Mouse (Mus musculus): ENCODE results near the gene Rab3gap2.

Rab3gap2 gene

DNA sequence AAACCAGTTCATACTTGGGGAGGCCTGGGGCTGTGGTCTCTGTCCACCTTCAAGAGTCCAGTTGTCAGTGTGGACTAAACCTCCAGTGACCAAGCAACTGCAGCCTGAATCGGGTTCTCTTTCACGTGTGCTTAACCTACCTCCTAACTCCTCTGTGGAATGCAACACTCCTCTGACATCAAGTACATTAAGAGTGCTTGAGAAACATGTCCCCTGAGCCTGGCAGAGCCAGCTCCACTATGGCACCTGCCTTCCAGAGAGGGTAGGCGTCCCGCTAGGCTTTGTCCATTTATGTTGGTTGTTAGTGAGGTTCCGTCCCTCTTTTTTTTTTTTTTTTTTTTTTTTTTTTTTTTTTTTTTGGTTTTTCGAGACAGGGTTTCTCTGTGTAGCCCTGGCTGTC is 23.0 kb downstream of the Rab3gap2 start:
- DNase-seq (ENCODE audit: low spot score in 2 of 2) = no peak

DNA sequence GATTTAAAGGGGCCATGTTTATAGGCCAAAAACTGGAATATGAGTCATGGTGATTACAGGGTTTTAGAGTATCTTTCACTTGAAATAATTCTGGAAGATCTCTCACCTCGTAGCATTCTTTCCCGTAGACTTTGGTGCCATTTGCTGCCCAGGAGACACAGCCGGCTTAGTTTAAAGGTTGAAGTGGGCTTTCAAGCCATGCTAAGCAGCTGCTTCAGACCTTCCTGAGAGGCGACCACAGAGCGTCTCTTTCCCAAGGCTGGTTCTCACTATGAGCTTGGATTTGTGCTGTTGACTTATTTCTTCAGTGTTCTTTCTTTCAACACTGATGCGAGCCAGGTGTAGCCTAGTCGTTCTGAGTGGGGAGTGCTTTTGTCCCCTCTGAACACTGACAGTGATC is 23.8 kb downstream of the Rab3gap2 start:
- no peak for DNase-seq (ENCODE audit: low spot score in 2 of 2)

DNA sequence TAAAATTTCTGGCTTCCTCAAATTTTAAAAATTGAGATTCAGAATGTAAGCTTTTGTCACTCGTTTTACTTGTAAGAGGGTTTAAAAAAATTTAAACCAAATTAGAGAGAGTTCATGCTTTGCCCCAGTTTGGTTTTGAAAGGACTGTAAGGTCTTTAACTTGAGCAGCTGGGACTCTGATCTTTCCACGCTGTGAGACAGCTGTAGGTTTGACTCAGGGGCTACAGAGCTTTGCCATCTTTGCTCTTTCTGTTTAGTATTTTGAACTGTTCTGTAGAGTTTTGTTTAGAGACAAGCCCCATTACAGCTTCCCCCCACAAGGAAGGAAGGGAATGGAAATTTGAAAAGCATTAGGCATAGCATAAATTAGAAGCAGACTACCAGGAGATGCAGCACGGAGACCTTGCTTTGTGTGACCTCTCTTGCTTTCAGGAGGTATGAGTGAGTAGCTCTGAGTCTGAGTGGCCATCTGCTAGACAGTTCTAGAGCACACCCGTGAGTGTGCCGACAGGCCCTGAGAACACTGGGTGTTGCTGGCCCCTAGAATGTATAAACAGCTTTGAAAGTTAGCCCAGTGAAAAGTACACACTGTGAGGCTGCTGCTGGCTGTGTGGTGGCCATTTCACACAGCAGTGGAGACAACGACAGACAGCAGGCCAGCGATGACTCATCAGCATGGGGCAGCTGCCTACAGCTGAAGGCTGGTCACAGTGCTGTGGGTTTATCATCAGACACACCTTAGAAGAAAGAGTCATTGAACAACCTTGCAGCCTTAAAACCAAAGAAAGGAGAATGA is 25.7 kb downstream of the Rab3gap2 start:
- peak in 1 of 2 experiments; percentile 52 for DNase-seq (ENCODE audit: low spot score in 2 of 2)

DNA sequence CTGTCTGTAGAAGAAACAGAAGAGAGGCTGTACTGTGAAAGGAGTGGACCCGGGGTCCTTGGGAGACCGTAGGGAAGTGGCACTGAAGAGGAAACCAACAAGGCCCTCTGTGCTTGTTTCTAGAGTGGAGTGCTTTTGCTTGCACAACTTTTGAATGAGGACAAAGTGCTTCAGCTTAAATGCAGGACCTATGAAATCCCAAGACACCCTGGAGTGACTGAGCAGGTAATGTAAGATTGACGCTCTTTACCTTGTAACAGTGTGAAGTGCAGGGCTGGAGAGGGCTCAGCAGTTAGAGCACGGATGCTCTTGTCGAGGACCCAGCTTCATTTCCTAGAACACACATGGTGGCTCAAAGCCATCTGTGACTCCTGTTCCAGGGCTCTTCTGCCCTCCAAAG is 31.9 kb downstream of the Rab3gap2 start:
- no peak for DNase-seq (ENCODE audit: low spot score in 2 of 2)

DNA sequence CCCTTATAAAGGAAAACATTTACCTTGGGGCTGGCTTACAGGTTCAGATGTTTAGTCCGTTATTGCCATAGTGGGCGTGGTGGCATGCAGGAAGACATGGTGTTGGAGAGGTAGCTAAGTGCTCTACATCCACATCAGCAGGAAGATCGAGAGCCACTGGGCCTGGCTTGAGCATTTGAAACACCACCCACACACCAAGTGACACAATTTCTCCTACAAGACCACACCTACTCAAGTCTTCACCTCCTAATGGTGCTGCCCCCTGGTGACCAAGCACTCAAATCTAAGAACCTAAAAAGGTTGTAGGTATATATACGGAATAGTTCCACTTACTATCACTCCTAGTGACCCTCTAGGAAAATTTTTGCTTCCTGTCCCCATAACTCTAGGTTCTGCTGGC is 32.6 kb downstream of the Rab3gap2 start:
- DNase-seq (ENCODE audit: low spot score in 2 of 2) = no peak

DNA sequence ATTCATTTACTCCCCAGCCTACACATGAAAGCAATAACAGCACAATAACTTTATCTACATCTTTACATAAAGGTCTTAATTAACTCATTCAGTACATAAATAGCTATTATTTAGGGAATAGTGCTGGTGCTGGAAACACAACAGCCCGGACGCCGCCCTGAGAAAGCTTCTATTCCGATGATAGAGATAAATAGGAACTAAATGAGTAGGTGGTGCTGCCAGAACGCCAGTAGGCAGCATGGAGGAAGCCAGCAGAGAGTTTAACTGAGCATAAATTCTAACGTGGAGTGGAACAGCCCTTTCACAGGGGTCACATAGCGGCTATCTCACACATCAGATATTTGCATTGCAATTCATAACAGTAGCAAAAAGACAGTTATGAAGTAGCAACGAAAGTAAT is 39.1 kb downstream of the Rab3gap2 start:
- DNase-seq (ENCODE audit: low spot score in 2 of 2) = no peak

DNA sequence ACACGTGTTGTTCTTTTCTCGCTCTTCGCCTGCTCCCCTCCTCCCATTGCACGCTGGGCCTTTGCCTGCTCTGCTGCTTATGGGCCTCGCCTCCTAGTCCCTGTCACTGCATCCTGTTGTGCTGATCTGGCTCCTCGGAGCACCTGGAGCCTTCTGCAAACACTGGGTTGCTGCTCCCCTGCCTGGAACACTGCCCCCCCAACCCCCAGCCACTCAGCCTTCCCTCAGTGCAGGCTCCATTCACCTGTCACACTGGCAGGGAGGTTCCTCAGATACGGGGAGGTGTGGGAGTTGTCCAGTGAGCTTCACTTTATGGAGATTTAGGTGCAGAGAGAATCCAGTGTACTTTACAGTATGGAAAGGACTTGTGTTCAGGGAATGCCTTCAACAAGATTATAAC is 41.5 kb downstream of the Rab3gap2 start:
- no peak for DNase-seq (ENCODE audit: low spot score in 2 of 2)

DNA sequence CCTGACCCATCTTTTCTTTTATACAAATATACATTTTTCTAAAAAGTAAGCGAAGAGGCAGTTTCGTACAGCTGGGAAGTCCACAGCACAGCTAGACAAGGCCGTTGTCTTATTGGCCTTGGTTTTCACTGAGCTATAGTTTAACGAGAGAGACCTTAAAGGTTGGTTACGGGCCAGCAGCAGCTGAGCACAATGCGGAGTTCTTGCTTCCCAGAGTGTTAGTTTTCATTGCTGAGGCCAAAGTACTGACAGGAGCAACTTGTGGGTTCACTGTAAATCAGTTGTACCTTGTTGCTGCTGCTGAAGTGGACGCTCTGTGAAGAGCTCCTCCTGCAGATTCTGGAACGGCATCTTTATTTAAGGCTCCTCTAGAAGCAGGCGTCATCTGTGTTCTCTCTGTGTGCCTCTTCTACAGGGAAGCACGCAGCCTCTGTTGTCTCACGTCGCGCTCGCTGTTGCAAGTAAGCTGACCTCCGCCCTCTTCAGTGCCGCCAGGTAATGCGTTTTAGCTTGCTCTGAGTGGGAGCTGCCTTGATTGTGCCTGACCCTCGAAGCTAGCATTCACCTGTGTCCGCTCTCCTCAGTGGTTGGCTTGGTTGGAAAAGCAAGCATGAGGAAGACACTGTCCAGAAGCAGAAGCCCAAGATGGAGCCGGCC is 43.6 kb downstream of the Rab3gap2 start:
- DNase-seq (ENCODE audit: low spot score in 2 of 2) = no peak

DNA sequence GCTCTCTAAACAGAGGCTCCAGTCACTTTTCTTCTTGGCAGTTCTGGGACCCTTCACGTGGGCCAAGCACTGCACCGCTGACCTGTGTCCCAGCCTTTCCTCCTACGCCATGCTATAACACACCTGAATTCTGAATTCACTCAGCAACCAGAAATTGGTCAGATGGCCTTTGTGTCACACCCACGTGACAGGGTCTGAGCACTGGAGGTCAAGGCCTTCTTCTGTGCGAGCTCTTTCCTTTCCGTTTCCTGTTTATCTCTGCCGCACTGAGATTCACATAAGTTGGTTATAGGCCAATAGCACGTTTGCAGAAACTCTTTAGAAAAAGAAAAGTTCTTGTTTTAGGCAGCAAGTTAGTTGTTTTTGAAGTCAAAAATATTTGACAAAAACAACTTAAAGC is 44.8 kb downstream of the Rab3gap2 start:
- DNase-seq (ENCODE audit: low spot score in 2 of 2) = no peak

DNA sequence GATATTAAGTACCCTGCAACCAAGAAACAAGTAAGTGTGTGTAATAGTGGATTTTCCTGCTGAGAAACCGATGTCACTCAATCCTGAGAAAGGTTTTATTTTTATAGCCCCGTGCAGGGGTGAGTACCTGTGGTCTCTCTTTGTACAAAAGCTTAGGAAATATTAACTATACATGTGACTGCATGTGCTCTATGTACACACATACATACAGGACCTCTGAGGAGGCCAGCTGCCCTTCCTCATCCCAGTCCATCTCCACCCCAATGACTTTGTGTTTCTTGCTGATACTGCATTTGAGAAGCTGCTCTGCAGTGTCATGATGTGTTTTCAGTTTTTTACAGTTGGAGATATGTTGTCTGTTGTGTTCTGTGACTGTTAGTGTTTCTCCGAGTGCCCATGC is 48.4 kb downstream of the Rab3gap2 start:
- no peak for DNase-seq (ENCODE audit: low spot score in 2 of 2)

DNA sequence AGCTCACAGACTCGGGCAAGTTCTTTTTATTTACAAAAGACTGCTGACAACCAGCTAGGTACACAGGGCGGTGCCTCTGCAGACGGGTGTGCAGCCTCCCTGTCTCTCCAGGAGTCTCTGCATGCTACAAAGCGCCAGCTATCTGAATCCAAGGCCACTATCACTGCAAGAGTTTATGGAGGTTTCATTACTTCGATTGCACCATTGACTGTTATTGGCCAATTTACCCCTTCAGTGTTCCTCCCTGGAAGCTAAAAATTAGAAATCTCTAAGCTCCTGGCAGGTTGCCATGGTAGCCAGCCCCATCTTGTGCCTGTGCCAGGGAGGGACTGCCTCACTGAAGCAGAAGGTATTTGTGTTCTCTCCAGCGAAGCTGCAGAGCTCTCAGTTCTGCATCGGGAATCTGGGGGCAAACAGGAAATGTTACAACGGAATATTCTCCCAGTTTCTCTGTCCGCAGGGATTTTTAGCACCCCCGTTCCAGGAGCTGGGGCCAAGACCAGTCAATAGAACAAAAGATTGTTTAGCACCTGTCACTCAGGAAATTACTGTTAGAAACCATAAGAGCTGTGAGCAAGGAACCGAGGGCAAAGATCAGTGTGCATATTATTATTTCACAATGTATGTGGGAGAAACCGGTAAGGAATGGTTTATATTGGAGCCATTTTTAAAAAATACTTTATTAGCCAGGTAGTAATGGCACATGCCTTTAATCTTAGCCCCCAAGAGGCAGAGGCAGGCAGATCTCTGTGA is 49.4 kb downstream of the Rab3gap2 start:
- DNase-seq (ENCODE audit: low spot score in 2 of 2) = peak in 1 of 2 experiments; percentile 13

DNA sequence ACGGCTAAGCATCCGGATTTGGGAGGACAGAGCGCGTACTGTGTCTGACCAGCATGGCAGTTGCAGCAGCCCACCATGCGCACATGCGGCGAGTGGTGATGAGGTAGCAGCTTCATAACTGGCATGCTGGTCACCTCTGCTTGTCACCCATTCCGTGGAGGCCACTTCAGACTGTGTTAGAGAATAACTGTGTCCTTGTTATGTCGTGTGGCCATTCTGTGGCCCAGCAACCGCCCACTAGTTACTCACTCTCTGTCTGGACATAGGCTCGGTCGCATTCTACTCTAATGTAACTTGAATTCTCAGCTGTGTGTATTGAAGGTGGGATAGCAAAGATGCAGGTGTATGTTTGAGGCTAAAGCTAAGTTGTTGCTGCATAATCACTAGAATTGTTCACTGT is 51.4 kb downstream of the Rab3gap2 start:
- DNase-seq (ENCODE audit: low spot score in 2 of 2) = no peak

DNA sequence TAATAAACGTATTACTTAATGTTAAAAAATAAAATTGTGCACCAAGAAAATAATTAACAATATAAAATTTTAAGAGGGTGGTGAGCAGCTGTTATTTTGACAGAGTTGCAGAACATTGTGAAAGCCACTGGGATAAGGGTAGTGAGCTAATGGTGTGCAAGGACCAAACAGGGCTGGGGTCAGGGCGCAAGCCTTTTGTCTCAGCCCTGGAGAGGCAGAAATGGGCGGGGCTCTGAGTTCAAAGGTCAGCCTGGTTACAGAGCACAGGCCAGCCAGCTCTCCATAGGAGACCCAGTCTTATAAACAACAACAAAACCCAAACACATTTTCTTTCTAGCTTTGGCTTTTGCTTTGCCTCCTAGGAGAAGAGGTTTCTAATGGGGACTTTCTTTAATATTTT is 52.8 kb downstream of the Rab3gap2 start:
- no peak for DNase-seq (ENCODE audit: low spot score in 2 of 2)

DNA sequence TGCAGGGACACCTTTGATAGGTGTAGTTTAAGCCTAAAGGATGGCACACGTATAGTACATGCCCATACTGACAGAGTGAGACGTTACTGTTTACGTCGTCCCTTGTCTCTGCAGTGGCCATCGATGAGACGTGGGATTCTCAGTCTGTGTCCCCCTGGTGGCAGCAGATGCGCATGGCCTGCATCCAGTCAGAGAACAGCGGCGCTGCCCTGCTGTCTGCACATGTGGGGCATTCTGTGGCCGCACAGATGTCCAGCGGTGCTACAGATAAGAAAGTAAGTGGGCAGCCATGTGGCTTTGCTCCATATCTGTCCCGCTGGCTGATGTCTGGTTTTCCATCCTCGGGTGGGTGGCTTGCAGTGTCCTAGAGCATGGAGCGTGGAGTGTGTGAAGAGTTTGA is 58.6 kb downstream of the Rab3gap2 start:
- no peak for DNase-seq (ENCODE audit: low spot score in 2 of 2)

DNA sequence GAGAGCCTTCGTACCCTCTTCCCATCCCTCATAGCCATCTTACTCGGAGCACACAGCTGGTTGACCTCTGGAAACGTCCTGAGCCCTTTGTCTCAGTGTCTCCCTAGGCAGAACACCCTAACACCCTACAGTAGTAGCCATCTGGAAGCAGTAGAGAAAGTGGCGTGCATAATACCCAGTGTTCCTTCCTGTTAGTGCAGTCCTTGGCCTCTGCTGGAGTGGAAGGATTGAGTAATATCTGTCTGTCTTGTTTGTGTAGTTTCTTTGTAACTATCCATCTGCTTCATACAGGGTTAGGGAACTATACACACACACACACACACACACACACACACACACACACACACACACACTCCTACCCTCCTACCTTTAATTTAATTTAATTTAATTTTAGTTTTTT is 64.8 kb downstream of the Rab3gap2 start:
- no peak for DNase-seq (ENCODE audit: low spot score in 2 of 2)

DNA sequence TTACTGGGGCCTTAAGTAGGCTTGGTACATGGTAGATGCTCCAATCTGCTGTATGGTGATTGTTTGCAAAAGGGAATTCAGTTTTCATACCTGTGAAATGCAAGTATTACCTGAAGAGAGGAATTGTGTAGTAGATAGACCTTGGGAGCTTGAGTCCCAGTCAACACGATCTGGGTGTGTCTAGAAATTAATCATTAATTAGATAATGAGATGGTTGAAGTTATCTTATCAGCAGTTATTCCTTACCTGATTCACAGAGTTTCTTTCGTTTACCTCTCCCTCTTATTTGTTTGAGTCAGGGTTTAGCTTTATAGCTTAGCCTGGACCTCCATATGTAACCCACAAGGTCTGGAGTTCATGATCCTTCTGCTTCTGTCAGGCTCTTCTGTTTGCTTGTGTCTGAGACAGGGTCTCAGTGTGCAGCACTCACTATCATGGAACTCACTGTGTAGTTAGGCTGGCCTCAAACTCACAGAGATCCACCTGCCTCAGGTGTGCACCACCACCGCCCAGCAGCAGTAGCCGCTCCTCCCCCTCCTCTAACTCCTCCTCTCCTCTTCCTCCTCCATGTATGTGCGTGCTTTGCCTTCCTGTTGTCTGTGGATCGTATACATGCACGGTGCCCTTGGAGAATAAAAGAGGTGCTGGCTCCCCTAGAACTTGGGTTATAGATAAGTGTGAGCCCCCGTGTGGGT is 66.6 kb downstream of the Rab3gap2 start:
- DNase-seq (ENCODE audit: low spot score in 2 of 2) = no peak

DNA sequence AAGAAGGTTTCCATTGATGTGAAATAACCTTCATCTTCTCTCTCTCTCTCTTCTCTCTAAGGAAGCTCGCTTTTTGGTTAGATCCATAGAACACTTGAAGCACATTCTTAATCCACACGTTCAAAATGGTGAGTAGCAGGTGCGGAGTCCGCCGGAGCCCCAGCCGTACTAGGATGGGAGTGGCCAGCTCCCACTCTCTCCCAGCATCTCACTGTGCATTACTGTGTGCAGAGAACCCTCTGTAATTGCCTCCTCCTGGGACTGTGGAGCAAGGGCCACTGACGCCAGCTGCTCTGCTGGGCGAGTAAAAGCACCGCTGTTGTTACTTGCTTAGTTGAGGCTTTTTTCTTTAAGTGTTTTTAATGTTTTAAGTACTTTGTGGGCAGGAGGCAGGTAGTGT is 67.5 kb downstream of the Rab3gap2 start:
- no peak for DNase-seq (ENCODE audit: low spot score in 2 of 2)

DNA sequence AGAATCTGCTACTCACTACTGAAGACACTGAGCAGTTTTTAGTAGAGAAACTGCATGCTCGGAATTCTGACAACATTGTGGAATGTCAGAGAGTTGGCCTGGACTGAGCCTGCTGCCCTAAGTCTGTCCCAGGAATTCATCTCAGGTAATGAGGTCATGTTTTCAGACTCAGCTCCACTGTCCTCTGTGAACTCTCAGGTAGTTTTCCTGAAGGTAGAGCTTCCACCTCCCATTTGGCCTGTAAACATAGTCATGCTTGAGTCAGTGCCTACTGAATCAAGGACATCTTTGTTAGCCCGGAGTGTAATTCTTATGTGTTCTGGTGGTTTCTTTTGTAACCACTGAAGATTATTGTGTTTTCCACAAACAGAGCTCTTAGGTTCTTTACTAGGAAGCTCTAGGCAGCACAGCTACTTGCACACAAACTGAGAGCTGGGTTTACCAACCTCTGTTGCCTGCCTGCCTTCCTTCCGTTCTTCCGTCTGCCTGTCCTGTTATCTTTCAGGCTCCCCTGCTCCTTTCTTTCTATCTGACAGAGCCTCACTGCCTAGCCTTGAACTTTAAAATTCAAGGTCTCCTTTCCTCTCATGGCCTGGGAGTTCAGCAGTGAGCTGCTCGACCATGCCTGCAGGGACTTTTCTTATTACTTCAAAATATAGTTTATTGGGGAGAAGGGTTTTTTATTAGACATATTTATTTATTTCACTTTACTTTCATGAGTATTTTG is 71.1 kb downstream of the Rab3gap2 start:
- DNase-seq (ENCODE audit: low spot score in 2 of 2) = no peak

DNA sequence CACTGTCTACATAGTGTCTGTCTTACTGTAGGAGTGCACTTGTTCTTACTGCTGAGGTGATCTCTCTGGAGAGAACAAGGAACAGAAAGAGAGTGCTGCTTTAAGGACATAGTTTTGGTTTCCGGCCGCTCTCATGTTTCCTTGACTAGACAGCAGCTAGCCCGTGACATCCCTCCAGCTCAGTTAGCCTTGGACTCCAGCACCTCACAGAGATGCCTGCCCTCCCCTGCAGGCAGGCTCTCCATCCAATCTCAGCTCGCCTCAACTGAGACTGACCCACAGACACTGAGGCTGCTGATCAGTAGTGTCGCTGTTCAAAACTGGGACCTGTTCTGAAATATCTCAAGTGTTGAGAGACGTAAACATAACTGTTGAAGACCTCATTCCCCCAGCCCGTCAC is 72.1 kb downstream of the Rab3gap2 start:
- no peak for DNase-seq (ENCODE audit: low spot score in 2 of 2)

DNA sequence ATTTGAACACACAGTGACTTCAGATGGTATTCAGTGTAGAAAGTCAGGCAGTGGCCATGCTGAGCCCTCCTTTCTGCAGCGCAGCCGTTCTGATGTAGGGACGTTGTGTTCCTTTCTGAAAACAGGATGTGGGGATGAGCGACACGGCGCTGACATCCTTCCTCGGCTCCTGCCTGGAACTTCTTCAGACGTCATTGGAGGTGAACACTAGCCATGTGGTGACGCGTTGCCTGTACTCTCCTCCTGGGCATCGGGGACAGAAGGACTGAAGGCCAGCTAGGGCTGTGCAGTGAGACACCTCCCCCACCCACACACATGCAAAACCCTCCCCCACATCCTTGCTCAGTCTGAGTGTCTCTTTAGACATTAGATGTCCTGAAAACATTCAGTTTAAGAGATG is 73.1 kb downstream of the Rab3gap2 start:
- DNase-seq (ENCODE audit: low spot score in 2 of 2) = no peak

DNA sequence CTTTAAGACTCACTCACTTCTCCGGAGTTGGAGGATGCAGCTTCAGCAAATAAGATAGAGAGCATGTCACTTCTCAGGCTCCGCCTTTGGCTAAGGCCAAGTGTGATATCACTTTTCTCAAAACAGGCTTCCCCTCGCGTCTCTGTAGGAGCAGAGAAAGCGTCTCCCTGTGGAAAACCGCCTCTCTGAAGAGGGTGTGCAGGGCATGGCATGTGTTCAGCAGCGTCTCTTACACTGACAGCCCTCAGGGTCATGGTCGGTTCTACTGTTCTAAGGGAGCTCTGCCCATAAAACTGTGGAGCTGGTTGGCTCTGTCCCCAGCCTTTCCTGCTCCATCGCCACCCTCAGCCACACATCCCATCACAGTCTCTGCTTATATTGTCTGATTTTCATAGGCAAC is 75.4 kb downstream of the Rab3gap2 start:
- no peak for DNase-seq (ENCODE audit: low spot score in 2 of 2)

DNA sequence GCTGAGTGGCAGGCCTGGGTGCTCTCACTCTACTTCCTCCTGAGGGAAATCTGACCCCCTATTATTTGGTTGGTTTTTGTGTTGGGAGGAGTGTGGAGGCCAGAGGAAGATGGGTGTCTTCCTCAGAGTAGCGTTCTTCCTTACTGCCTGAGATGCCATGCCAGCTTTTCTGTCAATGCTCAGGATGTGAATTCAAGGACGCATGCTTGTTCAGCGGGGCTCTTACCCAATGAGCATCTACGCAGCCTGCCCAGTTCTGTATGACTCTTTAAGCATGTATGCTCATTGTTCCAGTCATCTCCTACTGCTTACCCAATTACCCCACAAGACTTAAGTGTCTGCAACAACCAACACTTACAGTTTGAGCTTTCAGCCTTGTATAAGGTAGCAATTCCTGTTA is 76.7 kb downstream of the Rab3gap2 start:
- DNase-seq (ENCODE audit: low spot score in 2 of 2) = no peak
